Mouse (Mus musculus): Measurements from ENCODE around the gene Slc25a21.

- TF ChIP-seq CTCF (IDR thresholded peaks at IDR 0.05; ENCODE audit: low read depth, low read length) (no peak), POLR2A (IDR thresholded peaks at IDR 0.05; ENCODE audit: borderline replicate concordance, low read depth, low read length) (no peak)
Measured at GRCm38 (mm10) chr12:56699915-56700900, 497.1 kb downstream of the Slc25a21 start.
